Mouse (Mus musculus) A20 (cell line): Measurements from ENCODE around the gene Wnt9b.

Experiments
- DNase-seq: peaks from one replicate; pipeline ENCODE4 v3.0.0-alpha.2; 2011; ENCODE audit warnings: low read depth, low spot score

The Wnt9b gene

GRCm38 (mm10) chr11:103732306-103732705 lies 17.3 kb downstream of the Wnt9b start:
- DNase-seq, result no peak

GRCm38 (mm10) chr11:103731594-103731993 lies 18.0 kb downstream of the Wnt9b start:
- DNase-seq, result no peak

- DNase-seq, result no peak
Measured at GRCm38 (mm10) chr11:103729282-103729985, 20.2 kb downstream of the Wnt9b start.

- DNase-seq, result no peak
Measured at GRCm38 (mm10) chr11:103724331-103724771, 25.3 kb downstream of the Wnt9b start.

GRCm38 (mm10) chr11:103722040-103722481 lies 27.6 kb downstream of the Wnt9b start:
- DNase-seq, result no peak

GRCm38 (mm10) chr11:103721468-103722039 lies 28.1 kb downstream of the Wnt9b start:
- DNase-seq, result peak; percentile 48

- DNase-seq, result no peak
Measured at GRCm38 (mm10) chr11:103719436-103719835, 30.2 kb downstream of the Wnt9b start.

GRCm38 (mm10) chr11:103716971-103717370 lies 32.6 kb downstream of the Wnt9b start:
- DNase-seq, result no peak

GRCm38 (mm10) chr11:103714074-103714473 lies 35.5 kb downstream of the Wnt9b start:
- DNase-seq, result no peak

GRCm38 (mm10) chr11:103711851-103712587 lies 37.6 kb downstream of the Wnt9b start:
- DNase-seq, result no peak

- no peak for DNase-seq
Measured at GRCm38 (mm10) chr11:103709982-103710381, 39.6 kb downstream of the Wnt9b start.

- DNase-seq, result no peak
Measured at GRCm38 (mm10) chr11:103707005-103707404, 42.6 kb downstream of the Wnt9b start.

- DNase-seq, result no peak
Measured at GRCm38 (mm10) chr11:103698226-103698625, 51.4 kb downstream of the Wnt9b start.

GRCm38 (mm10) chr11:103697565-103698176 lies 52.0 kb downstream of the Wnt9b start, which contains the start of gene Gosr2:
Gene Gosr2, minus strand, starts transcription at chr11:103697898.
- peak; percentile 98 for DNase-seq

GRCm38 (mm10) chr11:103696851-103697564 lies 52.6 kb downstream of the Wnt9b start:
- DNase-seq, result peak; percentile 65

GRCm38 (mm10) chr11:103693241-103693640 lies 56.4 kb downstream of the Wnt9b start:
- DNase-seq, result no peak

- DNase-seq, result no peak
Measured at GRCm38 (mm10) chr11:103691036-103691435, 58.6 kb downstream of the Wnt9b start.

GRCm38 (mm10) chr11:103688980-103689378 lies 60.6 kb downstream of the Wnt9b start:
- DNase-seq, result no peak

GRCm38 (mm10) chr11:103688271-103688979 lies 61.2 kb downstream of the Wnt9b start:
- no peak for DNase-seq

GRCm38 (mm10) chr11:103686706-103687105 lies 62.9 kb downstream of the Wnt9b start:
- DNase-seq, result no peak

GRCm38 (mm10) chr11:103685261-103685736 lies 64.3 kb downstream of the Wnt9b start:
- no peak for DNase-seq
